Comparison of ENCODE assay signal across 9 mouse cellular contexts in genomic region chr1:133146014-133147009, GRCm38 (mm10). TPM values are rescaled to one million over a fixed set of nuclear protein-coding genes. Genes with fewer than 3 reads are reported as not detected.
A peak's percentile ranks its signal among the peaks of the same experiment; 100 is the strongest.
DNase-seq lines count a peak whose midpoint lies in the region; ATAC-seq and TF ChIP-seq lines count a peak whose summit lies in the region.
"Had no signal": no experiment of that assay in that cellular context is flagged by ENCODE, and none has a peak within 500 bp of the region (broad histone marks: within the 10 kb centered on the region; RNA-seq: fewer than 3 reads in every experiment).

No protein-coding gene starts in this region.

- H3K27me3 ChIP-seq in heart, embryonic 10.5 days (ENCODE audit: insufficient read depth, poor library complexity, severe bottlenecking): no peaks in the 10 kb centered on the region
- H3K27me3 ChIP-seq in Patski: no peaks in the 10 kb centered on the region
- no peaks in the 10 kb centered on the region for H3K27me3 ChIP-seq in limb, embryonic 13.5 days
- H3K27me3 ChIP-seq in midbrain, postnatal 0 days (ENCODE audit: insufficient read depth, low read length): no peaks in the 10 kb centered on the region
- H3K27me3 ChIP-seq: megakaryocyte, embryonic 14.5 days had no signal

- peak; percentile 26 for ATAC-seq in Patski
- peak; percentile 28; the same call in 1 of the 2 replicates for ATAC-seq in limb, embryonic 13.5 days (ENCODE audit: low FRiP score, low read depth)
- ATAC-seq in midbrain, postnatal 0 days (ENCODE audit: low FRiP score): peak; percentile 68; the same call in 1 of the 2 replicates

- 62% methylated on average over 22 of the region's 22 CpGs for WGBS in heart, embryonic 10.5 days
- 62% methylated on average over 22 of the region's 22 CpGs for WGBS in limb, embryonic 13.5 days
- 63% methylated on average over 22 of the region's 22 CpGs for WGBS in midbrain, postnatal 0 days

- 0 out of 2 replicates have a peak, but pooled peaks cover 3% of the 10 kb centered on the region for H3K4me1 ChIP-seq in heart, embryonic 10.5 days
- no peaks in the 10 kb centered on the region for H3K4me1 ChIP-seq in limb, embryonic 13.5 days
- no peaks in the 10 kb centered on the region for H3K4me1 ChIP-seq in midbrain, postnatal 0 days (ENCODE audit: insufficient read depth, low read length)
- H3K4me1 ChIP-seq: megakaryocyte, embryonic 14.5 days had no signal

- in situ Hi-C loops in Patski (cut with MboI; ENCODE audit: low pct_unique_long_range_greater_than_20kb): no loop called here

- peak; percentile 55 for DNase-seq in heart, adult 8-10 months (ENCODE audit: low spot score)
- DNase-seq in heart, embryonic 10.5 days (ENCODE audit: low spot score): no peak
- no peak for DNase-seq in Patski (ENCODE audit: low read depth, low spot score)
- peak; percentile 83 for DNase-seq in embryo, embryonic 11 days
- peak; percentile 78 for DNase-seq in induced T-regulatory cell, adult 2 months (ENCODE audit: low read depth)
- peak; percentile 82 for DNase-seq in midbrain, postnatal 0 days (ENCODE audit: low spot score)
- DNase-seq in testis, postnatal 14 days (ENCODE audit: low spot score): peak; percentile 49

- H3K4me2 ChIP-seq in limb, embryonic 13.5 days (replicated peaks): no peak overlapping the region
- H3K4me2 ChIP-seq in midbrain, postnatal 0 days (ENCODE audit: low read depth, low read length, poor library complexity, severe bottlenecking): no peak overlapping the region

- H3K36me3 ChIP-seq in heart, embryonic 10.5 days: peaks cover 10% of the 10 kb centered on the region
- H3K36me3 ChIP-seq in limb, embryonic 13.5 days: peaks cover 11% of the 10 kb centered on the region
- H3K36me3 ChIP-seq in midbrain, postnatal 0 days (ENCODE audit: insufficient read depth, low read length): no peaks in the 10 kb centered on the region

- TF ChIP-seq CTCF in Patski (IDR thresholded peaks at IDR 0.05): peak; percentile 93
- peak; percentile 92 for TF ChIP-seq CTCF in midbrain, postnatal 0 days (IDR thresholded peaks at IDR 0.05)

- no peak overlapping the region for H3K4me3 ChIP-seq in heart, embryonic 10.5 days
- no peak overlapping the region for H3K4me3 ChIP-seq in limb, embryonic 13.5 days
- no peak overlapping the region for H3K4me3 ChIP-seq in midbrain, postnatal 0 days (ENCODE audit: low read depth, low read length)
- H3K4me3 ChIP-seq: megakaryocyte, embryonic 14.5 days had no signal

- CTCF ChIA-PET in Patski (lab: Charles Lee): interaction anchor here (0.7 to 1.7 kb wide), 3 partner anchors 10 to 207 kb away, joined by 3 to 7 read pairs (median 4); no protein-coding TSS in a partner anchor

- no peak overlapping the region for H3K9ac ChIP-seq in limb, embryonic 13.5 days
- H3K9ac ChIP-seq in midbrain, postnatal 0 days (replicated peaks; ENCODE audit: low read length, poor library complexity, severe bottlenecking): no peak overlapping the region

- H3K27ac ChIP-seq in heart, embryonic 10.5 days: no peak overlapping the region
- no peak overlapping the region for H3K27ac ChIP-seq in limb, embryonic 13.5 days
- no peak overlapping the region for H3K27ac ChIP-seq in midbrain, postnatal 0 days (ENCODE audit: low read depth, low read length)

- POLR2A ChIA-PET in Patski (lab: Charles Lee): no interaction called here

- H3K9me3 ChIP-seq in heart, embryonic 10.5 days: no peaks in the 10 kb centered on the region
- peaks cover 11% of the 10 kb centered on the region; the same call in 1 of the 2 replicates for H3K9me3 ChIP-seq in limb, embryonic 13.5 days
- H3K9me3 ChIP-seq in midbrain, postnatal 0 days (ENCODE audit: low read length): 0 out of 2 replicates have a peak, but pooled peaks cover 2% of the 10 kb centered on the region

RNA-seq across cellular contexts. Expression of gene Ppp1r15b, which starts 15.4 kb away (rescaled TPM):
- 10 to 100 TPM; 20.8 to 24.3 (median 21.7) TPM for total RNA-seq in heart, adult 8-10 months (2022)
- polyA plus RNA-seq in heart, embryonic 10.5 days (2016; fragmentation: Nextera tagmentation; extraction: Ambion mirVana): 44.9 and 46.1 TPM in 2 replicates
- 44.2 TPM for polyA plus RNA-seq in Patski (2021)
- 31.9 and 35.9 TPM in 2 replicates for polyA plus RNA-seq in limb, embryonic 13.5 days (2015; fragmentation: Nextera tagmentation; extraction: Ambion mirVana)
- 42.3 and 45.3 TPM in 2 replicates for total RNA-seq in midbrain, postnatal 0 days (2014; rRNA removed)
- polyA plus RNA-seq in midbrain, postnatal 0 days (2015; fragmentation: Nextera tagmentation; extraction: Ambion mirVana): 16.9 and 17.5 TPM in 2 replicates

RNA-seq across cellular contexts. Expression of gene Plekha6, which starts 17.7 kb away (rescaled TPM):
- 10 to 100 TPM; 55.8 to 74.3 (median 66.5) TPM for total RNA-seq in heart, adult 8-10 months (2022)
- polyA plus RNA-seq in heart, embryonic 10.5 days (2016; fragmentation: Nextera tagmentation; extraction: Ambion mirVana): 13.5 and 14.2 TPM in 2 replicates
- polyA plus RNA-seq in Patski (2021): 17.6 TPM
- 1.7 and 2.6 TPM in 2 replicates for polyA plus RNA-seq in limb, embryonic 13.5 days (2015; fragmentation: Nextera tagmentation; extraction: Ambion mirVana)
- total RNA-seq in midbrain, postnatal 0 days (2014; rRNA removed): 49.3 and 52.2 TPM in 2 replicates
- polyA plus RNA-seq in midbrain, postnatal 0 days (2015; fragmentation: Nextera tagmentation; extraction: Ambion mirVana): 9.4 and 11.9 TPM in 2 replicates

Comparison
In these comparisons a context has a peak if more than half of its experiments do, and no peak if none do; other contexts are left out.
1. DNase-seq: peak in heart, adult 8-10 months (single experiment), embryo, embryonic 11 days (single experiment), induced T-regulatory cell, adult 2 months (single experiment), midbrain, postnatal 0 days (single experiment) and testis, postnatal 14 days (single experiment); none in heart, embryonic 10.5 days (single experiment) and Patski (single experiment).
2. Peak in every context shown above with its lines, with median percentiles within 50 percentile points of each other: ATAC-seq.